Mouse (Mus musculus): Measurements from ENCODE around the gene Abcc1. TPM values are rescaled to one million over a fixed set of nuclear protein-coding genes. Genes with fewer than 3 reads are reported as not detected.

The Abcc1 gene
- 105 and 110 TPM in 2 replicates for polyA plus RNA-seq (2012; ENCODE audit: insufficient read depth, insufficient read length, missing spikeins)

- H3K4me1 ChIP-seq (ENCODE audit: control insufficient read depth, insufficient read depth, low read length) = peaks cover 73% of the 10 kb centered on the region
- peak within 1 kb of the TSS; percentile 77 for H3K27ac ChIP-seq (ENCODE audit: insufficient read depth, low read depth, low read length)
- H3K4me3 ChIP-seq (ENCODE audit: insufficient read depth, low read length) = peak within 1 kb of the TSS; percentile 89
- TF ChIP-seq CTCF (IDR thresholded peaks at IDR 0.05; ENCODE audit: low read depth, low read length) (no peak), POLR2A (IDR thresholded peaks at IDR 0.05; ENCODE audit: borderline replicate concordance, low read depth, low read length) (0 out of 2 replicates have a peak, but pooled peaks have one; percentile 44)
Observed at GRCm38 (mm10) chr16:14361362-14362098, at the start of gene Abcc1. Gene Abcc1 (plus strand): TSS chr16:14361558.

DNA sequence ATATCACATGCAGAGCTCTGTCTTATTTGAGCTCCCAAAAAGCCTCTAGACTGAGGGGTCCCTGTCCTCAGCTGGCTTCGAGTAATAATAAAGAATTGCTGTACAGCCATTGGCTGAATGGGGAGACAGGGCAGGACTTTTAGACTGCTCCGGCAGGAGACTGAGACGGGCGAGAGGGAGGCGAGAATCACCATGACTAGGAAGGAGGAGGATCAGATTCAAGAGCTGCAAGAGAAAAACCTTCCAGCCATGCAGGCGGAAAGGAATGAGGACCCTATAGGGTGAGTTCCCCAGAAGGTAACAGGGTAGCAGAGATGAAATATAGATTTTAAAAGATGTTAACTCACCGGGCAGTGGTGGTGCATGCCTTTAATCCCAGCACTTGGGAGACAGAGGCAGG, 48.4 kb upstream of the Abcc1 start:
- Histone ChIP-seq H3K27ac (ENCODE audit: insufficient read depth, low read depth, low read length) (no peak overlapping the region), H3K4me3 (ENCODE audit: insufficient read depth, low read length) (no peak overlapping the region), H3K4me1 (ENCODE audit: control insufficient read depth, insufficient read depth, low read length) (peaks cover 29% of the 10 kb centered on the region)
- TF ChIP-seq CTCF (IDR thresholded peaks at IDR 0.05; ENCODE audit: low read depth, low read length) = no peak
- no peak for TF ChIP-seq POLR2A (IDR thresholded peaks at IDR 0.05; ENCODE audit: borderline replicate concordance, low read depth, low read length)

- peak within 1 kb of the TSS; percentile 79 for H3K4me3 ChIP-seq (ENCODE audit: insufficient read depth, low read length)
- peaks cover 9% of the 10 kb centered on the region for H3K4me1 ChIP-seq (ENCODE audit: control insufficient read depth, insufficient read depth, low read length)
- no peak for TF ChIP-seq CTCF (IDR thresholded peaks at IDR 0.05; ENCODE audit: low read depth, low read length)
- TF ChIP-seq POLR2A (IDR thresholded peaks at IDR 0.05; ENCODE audit: borderline replicate concordance, low read depth, low read length) = no peak
- H3K27ac ChIP-seq (ENCODE audit: insufficient read depth, low read depth, low read length) = peak within 1 kb of the TSS; percentile 55
Observed at GRCm38 (mm10) chr16:14316884-14317876, 44.2 kb upstream of the Abcc1 start, which contains the start of gene Fopnl. Gene Fopnl (minus strand): TSS chr16:14317405.

DNA sequence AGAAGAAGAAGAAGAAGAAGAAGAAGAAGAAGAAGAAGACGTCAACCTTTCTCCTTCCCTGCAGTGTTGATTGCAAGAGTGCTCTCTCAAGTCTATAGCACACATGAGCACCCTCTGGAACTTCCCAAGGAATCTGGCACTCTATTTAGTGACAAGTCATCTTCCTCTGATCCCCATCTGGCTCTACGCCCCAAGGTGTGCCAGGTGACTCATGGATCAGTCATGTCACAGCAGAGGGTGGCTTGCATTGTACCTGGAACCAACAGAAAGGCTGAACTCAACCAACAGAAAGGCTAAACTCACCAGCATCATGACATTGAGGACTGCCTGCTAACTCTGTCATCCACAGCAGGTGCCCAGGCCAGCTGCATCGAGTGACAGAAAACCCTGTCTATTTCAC, 41.7 kb upstream of the Abcc1 start:
- TF ChIP-seq CTCF (IDR thresholded peaks at IDR 0.05; ENCODE audit: low read depth, low read length) (no peak), POLR2A (IDR thresholded peaks at IDR 0.05; ENCODE audit: borderline replicate concordance, low read depth, low read length) (no peak)
- Histone ChIP-seq H3K4me1 (ENCODE audit: control insufficient read depth, insufficient read depth, low read length) (peaks cover 9% of the 10 kb centered on the region), H3K4me3 (ENCODE audit: insufficient read depth, low read length) (no peak overlapping the region), H3K27ac (ENCODE audit: insufficient read depth, low read depth, low read length) (no peak overlapping the region)

DNA sequence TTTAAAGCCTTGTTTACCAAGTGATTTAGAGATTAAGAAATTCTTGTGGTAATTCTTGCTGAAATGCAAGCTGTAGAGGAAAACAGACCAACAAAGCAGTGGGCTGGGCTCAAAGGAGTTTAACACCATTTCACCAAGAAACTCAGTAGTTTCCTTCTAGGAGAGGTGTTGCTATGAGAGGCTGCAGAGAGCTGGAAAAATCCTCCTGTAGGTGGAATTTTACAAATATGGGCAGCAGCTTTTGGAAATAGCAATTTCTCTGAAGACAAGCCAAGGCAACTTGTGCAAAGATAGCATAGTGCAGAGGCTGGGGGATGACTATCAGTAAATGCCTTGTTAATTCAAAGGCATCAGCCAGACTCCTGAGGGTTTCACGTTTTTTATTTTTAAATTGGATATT, 40.9 kb upstream of the Abcc1 start:
- no peak for TF ChIP-seq POLR2A (IDR thresholded peaks at IDR 0.05; ENCODE audit: borderline replicate concordance, low read depth, low read length)
- TF ChIP-seq CTCF (IDR thresholded peaks at IDR 0.05; ENCODE audit: low read depth, low read length) = no peak

GRCm38 (mm10) chr16:14328156-14328555, 33.2 kb upstream of the Abcc1 start:
- H3K27ac ChIP-seq (ENCODE audit: insufficient read depth, low read depth, low read length) = no peak overlapping the region
- H3K4me3 ChIP-seq (ENCODE audit: insufficient read depth, low read length) = no peak overlapping the region
- H3K4me1 ChIP-seq (ENCODE audit: control insufficient read depth, insufficient read depth, low read length) = no peaks in the 10 kb centered on the region
- TF ChIP-seq CTCF (IDR thresholded peaks at IDR 0.05; ENCODE audit: low read depth, low read length) (no peak), POLR2A (IDR thresholded peaks at IDR 0.05; ENCODE audit: borderline replicate concordance, low read depth, low read length) (no peak)

More for the DNA sequence above, 40.9 kb upstream of the Abcc1 start:
- Histone ChIP-seq H3K27ac (ENCODE audit: insufficient read depth, low read depth, low read length) (no peak overlapping the region), H3K4me3 (ENCODE audit: insufficient read depth, low read length) (no peak overlapping the region), H3K4me1 (ENCODE audit: control insufficient read depth, insufficient read depth, low read length) (peaks cover 9% of the 10 kb centered on the region)

DNA sequence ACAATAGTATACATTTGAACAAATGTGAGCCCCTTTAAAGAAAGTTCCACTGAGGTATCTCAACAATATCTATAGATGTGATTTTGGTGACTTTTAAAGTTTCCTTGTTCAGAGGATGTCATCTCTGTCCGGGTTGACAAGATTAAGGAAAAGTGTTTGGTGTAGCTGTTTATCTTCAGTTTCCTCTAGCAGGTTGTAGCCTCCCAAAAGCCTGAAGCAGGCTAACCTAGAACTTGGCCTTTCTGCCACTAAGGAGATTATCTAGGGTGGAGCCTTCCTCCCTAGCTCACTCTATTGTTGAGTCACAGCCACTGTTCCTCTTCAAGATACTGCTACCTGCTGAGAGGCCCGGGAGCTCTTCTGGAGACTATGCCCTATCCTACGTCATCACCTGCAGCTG, 16.4 kb upstream of the Abcc1 start:
- no peak overlapping the region for H3K4me3 ChIP-seq (ENCODE audit: insufficient read depth, low read length)
- H3K4me1 ChIP-seq (ENCODE audit: control insufficient read depth, insufficient read depth, low read length) = no peaks in the 10 kb centered on the region
- TF ChIP-seq POLR2A (IDR thresholded peaks at IDR 0.05; ENCODE audit: borderline replicate concordance, low read depth, low read length) = no peak
- TF ChIP-seq CTCF (IDR thresholded peaks at IDR 0.05; ENCODE audit: low read depth, low read length) = no peak
- H3K27ac ChIP-seq (ENCODE audit: insufficient read depth, low read depth, low read length) = no peak overlapping the region

DNA sequence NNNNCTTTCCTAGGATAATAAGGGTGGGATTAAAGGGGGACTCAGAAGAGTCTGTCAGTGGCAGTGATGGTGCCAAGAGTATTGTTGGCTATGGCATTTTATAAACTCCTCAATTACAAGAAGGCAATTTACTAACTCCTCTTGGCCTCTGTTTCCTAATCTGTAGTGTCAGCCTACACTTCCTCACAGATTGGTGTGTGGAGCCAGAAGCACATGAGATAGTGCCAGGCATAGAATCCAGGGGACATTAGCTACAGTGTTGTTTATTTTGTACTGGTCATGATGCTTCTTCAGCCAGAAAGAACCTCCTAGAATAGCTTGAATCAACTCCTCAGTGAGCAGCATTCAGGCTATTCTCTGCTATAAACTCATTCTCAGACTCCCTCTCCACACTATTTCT, 9.8 kb upstream of the Abcc1 start:
- Histone ChIP-seq H3K4me1 (ENCODE audit: control insufficient read depth, insufficient read depth, low read length) (peaks cover 42% of the 10 kb centered on the region), H3K4me3 (ENCODE audit: insufficient read depth, low read length) (no peak overlapping the region), H3K27ac (ENCODE audit: insufficient read depth, low read depth, low read length) (peak overlapping the region; percentile 71)
- TF ChIP-seq CTCF (IDR thresholded peaks at IDR 0.05; ENCODE audit: low read depth, low read length) (no peak), POLR2A (IDR thresholded peaks at IDR 0.05; ENCODE audit: borderline replicate concordance, low read depth, low read length) (no peak)

DNA sequence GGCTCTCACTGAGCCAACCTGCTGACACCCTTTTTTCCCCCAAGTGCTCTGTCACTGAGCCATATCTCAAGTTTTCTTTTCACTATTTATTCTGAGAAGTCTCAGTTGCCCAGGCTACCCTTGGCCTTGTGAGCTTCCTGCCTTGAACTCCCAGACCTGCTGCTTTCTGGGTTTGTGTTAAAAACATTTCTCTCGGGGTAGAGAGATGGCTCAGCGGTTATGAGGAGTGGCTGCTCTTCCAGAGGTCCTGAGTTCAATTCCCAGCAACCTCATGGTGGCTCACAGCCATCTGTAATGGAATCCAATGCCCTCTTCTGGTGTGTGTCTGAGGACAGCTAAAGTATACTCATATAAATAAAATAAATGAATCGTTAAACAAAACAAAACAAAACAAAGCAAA, 9.1 kb upstream of the Abcc1 start:
- Histone ChIP-seq H3K4me1 (ENCODE audit: control insufficient read depth, insufficient read depth, low read length) (peaks cover 48% of the 10 kb centered on the region), H3K4me3 (ENCODE audit: insufficient read depth, low read length) (no peak overlapping the region), H3K27ac (ENCODE audit: insufficient read depth, low read depth, low read length) (peak overlapping the region; percentile 71)
- TF ChIP-seq POLR2A (IDR thresholded peaks at IDR 0.05; ENCODE audit: borderline replicate concordance, low read depth, low read length) = no peak
- no peak for TF ChIP-seq CTCF (IDR thresholded peaks at IDR 0.05; ENCODE audit: low read depth, low read length)

Data from bone marrow macrophage, adult 2 months (primary cell).